Mouse (Mus musculus): ENCODE results near the gene Pla2g10.

DNA sequence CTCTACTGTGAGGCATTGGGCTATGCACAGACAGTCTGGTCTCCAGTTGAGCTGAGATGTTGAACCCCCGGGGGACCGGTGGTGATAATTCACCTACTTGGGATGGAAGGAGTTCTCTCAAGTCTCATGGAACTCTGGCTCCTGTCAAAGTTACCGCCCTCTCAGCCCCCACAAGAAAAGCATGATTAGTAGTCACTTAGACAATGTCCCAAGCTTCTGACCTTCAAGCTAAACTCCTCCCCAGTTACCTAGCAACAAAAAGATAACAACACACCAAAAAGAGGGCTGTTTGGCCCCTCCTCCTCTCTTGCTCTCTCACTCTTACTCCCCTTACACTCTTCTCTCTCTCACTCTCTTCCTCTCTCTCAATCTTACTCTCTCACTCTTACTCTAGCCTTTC is 33.7 kb upstream of the Pla2g10 start:
- no peak for TF ChIP-seq POLR2A (IDR thresholded peaks at IDR 0.05; ENCODE audit: borderline replicate concordance, low read depth, low read length)
- no peak for TF ChIP-seq CTCF (IDR thresholded peaks at IDR 0.05; ENCODE audit: low read depth, low read length)

Data from bone marrow macrophage, adult 2 months (primary cell).